Mouse (Mus musculus): Measurements from ENCODE around the gene Taok2.

Gene Taok2

DNA sequence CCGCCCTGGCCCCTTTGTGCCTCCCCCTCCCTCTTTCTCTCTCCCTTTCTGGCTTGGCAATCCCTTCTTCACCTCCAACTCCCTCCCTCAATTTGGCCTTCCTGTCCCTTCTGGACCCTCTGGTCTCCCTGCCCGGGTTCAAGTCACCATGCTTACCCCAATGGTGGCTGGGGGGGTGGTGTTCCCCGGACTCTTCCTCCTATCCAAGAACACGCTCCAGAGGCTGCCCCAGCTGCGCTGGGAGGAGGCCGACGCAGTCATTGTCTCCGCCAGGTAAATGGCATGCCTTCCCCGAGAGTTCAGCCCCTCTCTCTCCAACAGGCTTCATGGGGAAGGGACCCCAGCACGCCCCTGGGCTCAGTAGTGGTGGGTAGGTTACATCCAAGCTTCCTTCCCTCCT is 60.6 kb downstream of the Taok2 start:
- DNase-seq, result no peak

DNA sequence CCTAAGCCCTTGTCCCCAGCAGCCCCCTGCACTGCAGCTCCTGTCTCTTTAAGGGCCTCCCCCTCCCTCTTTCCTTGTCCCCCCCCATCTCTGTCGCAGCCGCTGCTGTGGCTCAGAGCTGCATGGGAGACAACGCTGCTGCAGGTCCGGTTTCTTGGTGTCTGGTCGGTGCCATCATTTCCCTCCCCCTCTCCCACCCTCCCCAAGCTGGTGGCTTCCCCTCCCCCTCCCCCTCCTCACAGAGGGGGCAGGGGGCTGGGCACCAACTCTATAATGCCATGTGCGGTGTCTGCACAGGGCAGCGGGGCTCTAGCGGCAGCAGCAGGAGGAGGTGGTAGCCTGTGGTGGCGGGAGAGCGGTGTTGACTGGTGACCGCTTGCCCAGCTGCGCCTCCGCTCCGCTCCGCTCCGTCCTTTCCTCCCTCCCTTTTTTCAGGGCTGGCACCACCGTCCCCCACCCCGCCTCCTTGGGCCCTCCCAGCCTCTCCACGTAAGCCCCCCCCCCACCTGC is 61.2 kb downstream of the Taok2 start:
- DNase-seq, result peak in 1 of 2 experiments; percentile 33

DNA sequence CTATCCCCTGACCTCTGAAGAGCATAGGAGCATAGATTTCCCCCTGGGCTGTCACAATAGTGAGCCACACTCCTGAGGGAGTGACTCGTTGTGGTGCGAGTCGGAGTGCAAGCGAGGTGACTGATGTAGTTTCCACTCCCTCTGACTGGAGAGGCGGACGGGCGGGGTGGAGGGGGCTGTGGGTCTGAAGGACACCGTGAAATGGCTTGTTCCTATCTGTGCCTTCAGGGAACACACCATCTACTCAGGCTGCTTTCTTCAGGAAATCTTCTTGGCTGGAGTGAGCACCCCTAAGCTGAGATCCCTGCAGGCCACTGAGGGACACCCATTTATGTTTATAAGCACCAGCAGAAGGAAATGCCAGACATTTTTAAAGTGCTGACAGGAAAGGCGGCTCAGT is 61.8 kb downstream of the Taok2 start:
- no peak for DNase-seq

DNA sequence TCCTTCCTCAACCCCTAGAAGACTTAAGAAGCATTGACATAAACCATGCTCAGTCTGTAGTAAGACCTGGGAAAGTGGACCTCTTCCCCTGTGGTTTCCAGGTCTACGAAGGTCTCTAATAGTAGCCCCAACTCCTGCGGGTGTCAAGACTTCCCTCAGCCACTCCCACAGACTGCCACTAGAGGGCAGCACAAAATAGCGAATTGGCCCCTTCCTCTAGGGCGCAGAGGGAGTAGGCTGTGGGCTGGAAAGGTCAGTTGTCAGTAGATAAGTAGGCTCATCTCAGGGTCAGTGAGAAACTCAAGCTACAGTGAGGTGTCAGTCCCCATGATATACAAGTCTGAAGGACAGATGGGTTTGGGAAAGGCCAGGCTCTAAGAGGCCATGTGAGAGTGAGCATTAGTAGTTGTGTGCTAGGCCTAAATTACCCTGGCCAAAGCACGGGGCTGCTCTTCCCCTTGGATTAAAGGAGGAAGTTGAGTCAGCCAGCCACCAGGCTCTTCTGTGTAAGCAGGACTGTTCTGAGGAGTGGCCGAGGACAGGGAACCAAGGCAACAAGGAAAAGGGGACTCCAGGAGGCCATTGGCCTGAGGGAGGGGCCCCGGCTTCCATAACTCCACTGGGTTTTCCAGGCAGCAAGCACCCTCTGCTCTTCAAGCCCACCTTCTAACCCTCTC is 62.5 kb downstream of the Taok2 start:
- DNase-seq, result peak; percentile 88

DNA sequence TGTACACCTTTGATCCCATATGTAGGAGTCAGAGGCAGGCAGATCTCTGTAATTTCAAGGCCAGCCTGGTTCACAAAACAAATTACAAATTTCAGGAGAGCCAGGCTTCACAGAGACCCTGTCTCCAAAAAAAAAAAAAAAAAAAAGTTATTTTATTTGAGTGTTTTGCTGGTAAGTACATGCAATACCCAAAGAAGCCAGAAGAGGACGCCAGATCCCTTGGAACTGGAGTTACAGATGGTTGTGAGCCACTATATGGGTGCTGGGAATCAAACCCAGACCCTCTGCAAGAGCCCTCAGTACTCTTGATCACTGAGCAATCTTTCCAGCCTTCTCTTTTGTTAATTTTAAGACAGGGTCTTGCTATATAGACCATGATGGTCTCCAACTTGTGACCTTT is 65.7 kb downstream of the Taok2 start:
- DNase-seq, result no peak

DNA sequence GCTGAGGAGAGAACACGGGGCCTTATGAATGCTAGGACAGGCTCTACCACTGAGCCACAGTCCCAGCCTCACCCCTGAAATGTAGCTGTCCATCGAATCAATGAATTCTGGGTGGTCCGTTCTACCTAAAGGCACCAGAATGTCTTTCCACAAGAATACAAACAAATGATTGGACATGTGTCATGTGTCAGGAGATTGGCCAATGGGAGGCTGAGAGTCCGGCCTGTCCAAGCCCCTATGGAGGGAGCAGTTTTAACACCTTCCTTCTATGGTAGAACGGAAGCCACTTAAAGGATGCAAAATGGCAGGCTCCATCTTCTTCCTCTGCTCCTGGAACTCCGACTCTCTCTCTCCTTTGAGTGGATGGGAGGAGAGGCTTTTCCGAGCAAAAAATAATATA is 66.9 kb downstream of the Taok2 start:
- DNase-seq, result no peak

DNA sequence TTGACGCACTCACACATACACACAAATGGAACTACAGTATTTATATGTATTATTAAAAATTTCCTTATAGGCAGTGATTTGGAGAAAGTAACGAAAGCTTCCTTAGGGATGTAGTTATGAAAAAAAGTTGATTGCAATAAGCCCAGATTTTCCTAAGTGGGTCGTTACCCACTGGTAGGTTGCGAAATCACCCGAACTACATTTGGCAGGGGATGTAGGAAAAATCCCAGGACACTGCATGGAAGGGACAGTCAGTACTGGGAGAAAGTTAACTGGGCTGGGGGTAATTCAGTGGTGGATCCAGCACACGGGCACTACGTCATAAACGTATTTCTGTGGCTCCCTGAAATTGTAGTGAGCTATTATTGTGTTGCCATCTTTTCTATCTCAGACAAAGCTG is 68.0 kb downstream of the Taok2 start:
- no peak for DNase-seq

DNA sequence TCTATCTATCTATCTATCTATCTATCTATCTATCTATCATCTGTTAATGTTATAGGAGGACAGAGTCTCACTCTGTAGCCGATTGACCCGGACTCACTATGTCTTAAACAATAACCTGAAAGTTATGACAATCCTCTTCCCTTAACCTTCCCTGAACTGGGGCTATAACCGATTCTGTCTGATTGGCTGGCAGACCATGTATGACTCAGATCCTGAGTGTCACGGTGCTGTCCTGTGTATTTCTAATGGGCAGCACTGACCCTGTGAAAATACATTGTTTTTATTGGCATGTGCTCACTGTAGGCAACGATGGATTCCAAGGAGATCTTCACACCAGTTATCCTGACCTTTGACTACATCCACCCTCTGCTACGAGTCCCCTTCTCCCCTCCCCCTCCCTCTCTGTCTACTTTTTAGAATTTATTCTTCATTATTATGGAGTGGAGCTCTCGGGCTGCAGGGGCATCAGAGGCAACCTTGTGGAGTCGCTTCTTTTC is 68.7 kb downstream of the Taok2 start:
- no peak for DNase-seq
